Mouse (Mus musculus) lung, embryonic 15.5 days (tissue): Measurements from ENCODE around the gene Kcnip4. TPM values are rescaled to one million over a fixed set of nuclear protein-coding genes. Genes with fewer than 3 reads are reported as not detected.

Experiments
- ATAC-seq: fragments of 200-750 bp; cut with Nextera tagmentation; 2 replicates; pipeline ENCODE4 v1.8.0; 2017; ENCODE audit warnings: moderate number of reproducible peaks, borderline replicate concordance; ENCODE audit not compliant: low FRiP score, low TSS enrichment; ENCODE audit errors: extremely low read depth
- H3K27ac ChIP-seq: fragments of 300-500 bp; sonication (generic); 2 replicates; pipeline ENCODE4 v1.5.1; 2015; ENCODE audit warnings: moderate library complexity, mild to moderate bottlenecking, inconsistent platforms
- H3K27me3 ChIP-seq: fragments of 300-500 bp; sonication (generic); 2 replicates; pipeline ENCODE4 v1.6.1; 2015; ENCODE audit warnings: inconsistent platforms
- H3K36me3 ChIP-seq: fragments of 300-500 bp; sonication (generic); 2 replicates; pipeline ENCODE4 v1.6.1; 2015; ENCODE audit warnings: inconsistent platforms
- H3K4me1 ChIP-seq: fragments of 300-500 bp; sonication (generic); 2 replicates; pipeline ENCODE4 v1.6.1; 2015; ENCODE audit warnings: inconsistent platforms
- H3K4me2 ChIP-seq: fragments of 300-500 bp; sonication (generic); 2 replicates; pipeline ENCODE4 v1.6.1; 2015; ENCODE audit warnings: inconsistent platforms, mild to moderate bottlenecking, moderate library complexity
- H3K4me3 ChIP-seq: fragments of 300-500 bp; sonication (generic); 2 replicates; pipeline ENCODE4 v1.5.1; 2015; ENCODE audit warnings: mild to moderate bottlenecking, inconsistent platforms
- H3K9ac ChIP-seq: fragments of 300-500 bp; sonication (generic); 2 replicates; pipeline ENCODE4 v1.6.1; 2015; ENCODE audit warnings: inconsistent platforms
- H3K9me3 ChIP-seq: fragments of 300-500 bp; sonication (generic); 2 replicates; pipeline ENCODE4 v1.6.1; 2016; ENCODE audit warnings: inconsistent platforms
- WGBS: fragments of 180-500 bp; shearing (Covaris S2); methylation state at CpG from one replicate; pipeline ENCODE4 v1.1.7; 2015; 5-methylcytosine and 5-hydroxymethylcytosine counted together
- polyA plus RNA-seq: library from polyadenylated mRNA; unstranded; fragments of >200 nt; fragmentation: Nextera tagmentation; extraction: Ambion mirVana; gene quantifications from 2 replicates; pipeline ENCODE4 v1.2.1, GENCODE M21; 2015

Gene Kcnip4
- polyA plus RNA-seq, 1 experiment from 2014 or later, result 0.75 TPM

- Histone ChIP-seq H3K27me3 (no peaks in the 10 kb centered on the region), H3K27ac (no peak overlapping the region), H3K4me2 (no peak overlapping the region), H3K9ac (no peak overlapping the region), H3K4me1 (no peaks in the 10 kb centered on the region), H3K4me3 (no peak overlapping the region), H3K9me3 (no peaks in the 10 kb centered on the region), H3K36me3 (no peaks in the 10 kb centered on the region)
- 77% methylated on average over 1 of the region's 1 CpGs for WGBS
- ATAC-seq, result no peak
Observed at GRCm38 (mm10) chr5:48795526-48795925, 729.2 kb downstream of the Kcnip4 start.

DNA sequence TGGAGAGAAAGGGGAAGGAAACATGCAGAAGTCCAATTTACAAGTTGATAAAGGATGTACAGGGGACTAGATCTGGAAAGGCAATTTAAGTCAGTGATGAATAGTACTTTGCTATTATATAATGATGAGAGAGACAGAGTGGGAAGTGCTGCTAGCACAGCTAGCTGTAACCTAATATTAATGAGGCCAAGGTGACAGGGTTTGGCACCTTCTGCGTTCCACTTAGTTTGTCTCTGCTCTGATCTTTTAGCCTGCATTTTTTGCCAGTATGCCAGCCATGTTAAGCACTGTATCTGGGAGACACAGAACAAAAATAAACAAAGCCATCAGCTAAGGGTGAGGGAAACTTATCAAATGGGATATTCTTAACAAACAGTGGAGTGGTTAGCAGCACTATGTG lies 745.3 kb downstream of the Kcnip4 start:
- Histone ChIP-seq H3K27ac (no peak overlapping the region), H3K4me3 (no peak overlapping the region), H3K4me2 (no peak overlapping the region), H3K9me3 (no peaks in the 10 kb centered on the region), H3K9ac (no peak overlapping the region), H3K4me1 (no peaks in the 10 kb centered on the region), H3K36me3 (no peaks in the 10 kb centered on the region), H3K27me3 (no peaks in the 10 kb centered on the region)
- ATAC-seq, result no peak
- WGBS, result 15% methylated on average over 1 of the region's 1 CpGs

DNA sequence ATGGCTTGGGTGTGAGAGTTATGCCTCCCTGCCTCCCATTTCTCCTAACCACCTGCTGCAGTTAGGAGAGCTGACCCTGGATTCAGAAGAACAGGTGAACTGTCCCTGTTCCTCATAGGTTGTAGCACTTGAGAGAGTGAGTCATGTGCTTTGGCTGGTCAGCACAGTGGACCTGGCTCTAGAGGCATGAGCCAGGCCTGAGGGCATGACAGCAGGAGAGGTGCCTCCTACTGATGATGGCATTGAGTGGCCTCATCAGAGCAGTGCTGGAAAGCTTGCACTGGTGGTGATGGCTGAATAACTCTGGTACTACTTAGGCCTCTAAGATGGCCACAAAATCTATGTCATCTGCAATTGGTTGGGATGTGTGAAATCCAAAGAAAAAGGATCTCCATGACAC lies 776.1 kb downstream of the Kcnip4 start:
- H3K9ac ChIP-seq, result no peak overlapping the region
- H3K4me2 ChIP-seq, result no peak overlapping the region
- no peak overlapping the region for H3K4me3 ChIP-seq
- no peaks in the 10 kb centered on the region for H3K9me3 ChIP-seq
- H3K36me3 ChIP-seq, result no peaks in the 10 kb centered on the region
- H3K27me3 ChIP-seq, result no peaks in the 10 kb centered on the region
- ATAC-seq, result no peak
- H3K27ac ChIP-seq, result no peak overlapping the region
- H3K4me1 ChIP-seq, result no peaks in the 10 kb centered on the region

- Histone ChIP-seq H3K4me2 (no peak overlapping the region), H3K36me3 (no peaks in the 10 kb centered on the region), H3K4me1 (no peaks in the 10 kb centered on the region), H3K9ac (no peak overlapping the region), H3K27me3 (no peaks in the 10 kb centered on the region), H3K27ac (no peak overlapping the region), H3K4me3 (no peak overlapping the region), H3K9me3 (no peaks in the 10 kb centered on the region)
- no peak for ATAC-seq
- WGBS, result 51% methylated on average over 2 of the region's 2 CpGs
Observed at GRCm38 (mm10) chr5:48737640-48738039, 787.1 kb downstream of the Kcnip4 start.

GRCm38 (mm10) chr5:48718166-48718565 lies 806.5 kb downstream of the Kcnip4 start:
- H3K4me1 ChIP-seq, result no peaks in the 10 kb centered on the region
- no peak overlapping the region for H3K9ac ChIP-seq
- no peaks in the 10 kb centered on the region for H3K36me3 ChIP-seq
- H3K9me3 ChIP-seq, result no peaks in the 10 kb centered on the region
- H3K4me3 ChIP-seq, result no peak overlapping the region
- no peak overlapping the region for H3K27ac ChIP-seq
- H3K4me2 ChIP-seq, result no peak overlapping the region
- ATAC-seq, result no peak
- H3K27me3 ChIP-seq, result no peaks in the 10 kb centered on the region

- Histone ChIP-seq H3K9me3 (no peaks in the 10 kb centered on the region), H3K36me3 (no peaks in the 10 kb centered on the region), H3K4me2 (no peak overlapping the region), H3K27ac (no peak overlapping the region), H3K4me1 (no peaks in the 10 kb centered on the region), H3K4me3 (no peak overlapping the region), H3K27me3 (no peaks in the 10 kb centered on the region), H3K9ac (no peak overlapping the region)
- ATAC-seq, result no peak
- 76% methylated on average over 3 of the region's 3 CpGs for WGBS
Observed at GRCm38 (mm10) chr5:48705997-48706396, 818.7 kb downstream of the Kcnip4 start.

DNA sequence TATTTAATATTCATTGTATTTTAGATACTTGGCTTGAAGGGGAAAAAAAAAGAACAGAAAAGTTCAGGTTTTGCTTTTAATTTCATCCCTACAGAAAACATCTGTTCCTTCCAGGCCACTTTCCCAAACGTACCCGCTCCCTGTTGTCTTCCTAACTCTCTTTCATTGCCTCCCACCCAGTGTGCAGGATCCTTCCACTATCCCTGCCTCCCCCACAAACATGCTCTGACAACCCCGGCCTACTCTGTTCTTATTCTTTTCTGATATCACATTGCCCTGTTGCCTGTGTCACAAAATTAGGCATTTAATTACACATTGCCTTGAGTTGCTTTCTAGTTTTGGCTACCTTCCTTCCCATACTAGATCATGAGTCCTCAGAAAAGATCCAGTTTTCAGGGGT lies 837.6 kb downstream of the Kcnip4 start:
- Histone ChIP-seq H3K4me3 (no peak overlapping the region), H3K27ac (no peak overlapping the region), H3K36me3 (no peaks in the 10 kb centered on the region), H3K9ac (no peak overlapping the region), H3K27me3 (no peaks in the 10 kb centered on the region), H3K9me3 (no peaks in the 10 kb centered on the region), H3K4me1 (no peaks in the 10 kb centered on the region), H3K4me2 (no peak overlapping the region)
- 85% methylated on average over 3 of the region's 3 CpGs for WGBS
- no peak for ATAC-seq

DNA sequence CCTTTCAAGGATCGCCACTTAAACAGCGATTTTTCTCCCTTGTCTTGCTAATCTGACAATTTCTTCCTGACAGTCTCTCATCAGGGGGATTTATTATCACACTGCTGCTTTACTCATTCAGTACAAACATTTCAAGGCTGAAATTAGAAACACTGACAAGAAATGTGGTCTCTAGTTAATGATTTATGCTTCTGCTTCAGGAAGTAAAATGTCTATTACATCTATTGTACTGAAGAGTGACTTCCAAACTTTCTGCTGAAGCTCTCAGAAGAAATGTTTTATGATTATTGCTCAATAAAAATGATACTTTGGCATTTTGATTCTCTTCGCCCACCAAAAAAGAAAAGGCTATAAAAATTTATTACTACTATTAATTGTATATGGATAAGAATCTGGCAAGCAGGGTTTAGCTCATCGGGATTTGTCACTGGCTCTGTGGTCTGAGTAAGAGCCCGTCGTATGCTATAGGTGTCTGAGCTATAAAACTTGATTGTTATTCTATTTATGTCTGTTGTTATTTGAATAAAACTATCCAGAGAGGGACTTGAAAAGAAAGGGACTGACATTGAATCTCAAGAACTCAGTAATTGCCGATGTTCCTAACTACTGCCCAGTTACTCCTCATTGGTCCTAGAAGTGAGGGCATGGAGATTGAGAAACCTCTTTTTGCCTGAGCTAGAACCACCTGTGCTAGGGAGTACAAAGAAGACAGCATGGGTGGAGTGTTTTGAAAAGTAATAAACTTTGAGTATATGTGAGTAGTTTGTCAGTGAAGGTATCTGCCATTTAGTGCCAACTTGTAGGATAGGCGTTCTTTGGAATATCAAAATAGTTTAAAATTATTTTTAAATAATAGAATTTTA lies 844.7 kb downstream of the Kcnip4 start:
- no peak for ATAC-seq
- Histone ChIP-seq H3K36me3 (no peaks in the 10 kb centered on the region), H3K4me1 (no peaks in the 10 kb centered on the region), H3K4me2 (no peak overlapping the region), H3K27me3 (no peaks in the 10 kb centered on the region), H3K4me3 (no peak overlapping the region), H3K27ac (no peak overlapping the region), H3K9ac (no peak overlapping the region), H3K9me3 (no peaks in the 10 kb centered on the region)
- 84% methylated on average over 8 of the region's 8 CpGs for WGBS

DNA sequence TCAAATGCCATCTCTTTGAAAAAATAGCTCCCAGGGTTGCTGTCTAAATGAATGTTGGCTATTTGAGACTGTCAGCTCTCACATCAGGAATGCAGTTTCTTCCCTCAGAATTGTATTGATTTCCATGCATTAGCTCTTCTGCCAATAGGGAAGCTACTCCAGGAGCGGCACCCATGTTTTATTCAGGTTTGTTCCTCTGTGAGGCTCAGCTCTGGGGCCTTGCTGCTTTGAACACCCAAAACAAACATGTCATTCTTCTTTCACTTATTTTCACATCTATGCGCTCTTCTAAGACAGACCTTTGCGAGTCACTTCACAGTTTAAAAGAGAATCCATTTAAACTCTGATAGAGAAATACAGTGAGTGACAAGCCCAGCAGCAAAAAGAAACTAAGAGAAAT lies 862.2 kb downstream of the Kcnip4 start:
- Histone ChIP-seq H3K4me3 (no peak overlapping the region), H3K4me1 (no peaks in the 10 kb centered on the region), H3K36me3 (no peaks in the 10 kb centered on the region), H3K4me2 (no peak overlapping the region), H3K9me3 (no peaks in the 10 kb centered on the region), H3K27me3 (no peaks in the 10 kb centered on the region), H3K9ac (no peak overlapping the region), H3K27ac (no peak overlapping the region)
- 86% methylated on average over 3 of the region's 3 CpGs for WGBS
- no peak for ATAC-seq

DNA sequence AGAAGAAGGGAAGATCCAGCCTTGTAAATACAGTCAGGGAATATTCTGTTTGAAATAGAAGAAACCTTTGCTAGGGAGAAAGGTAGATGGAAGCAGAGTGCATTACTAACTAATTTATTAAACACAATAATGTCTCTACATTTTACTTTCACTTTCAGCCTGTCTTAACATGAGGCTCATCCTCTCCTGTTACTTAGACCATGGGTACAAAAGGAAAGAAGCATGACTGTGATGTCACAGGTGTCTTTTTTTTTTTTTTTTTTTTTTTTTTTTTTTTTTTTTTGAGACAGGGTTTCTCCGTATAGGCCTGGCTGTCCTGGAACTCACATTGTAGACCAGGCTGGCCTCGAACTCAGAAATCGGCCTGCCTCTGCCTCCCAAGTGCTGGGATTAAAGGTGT lies 864.7 kb downstream of the Kcnip4 start:
- Histone ChIP-seq H3K36me3 (no peaks in the 10 kb centered on the region), H3K27me3 (no peaks in the 10 kb centered on the region), H3K4me2 (no peak overlapping the region), H3K9ac (no peak overlapping the region), H3K4me3 (no peak overlapping the region), H3K27ac (no peak overlapping the region), H3K9me3 (no peaks in the 10 kb centered on the region), H3K4me1 (no peaks in the 10 kb centered on the region)
- ATAC-seq, result no peak
- WGBS, result 88% methylated on average over 3 of the region's 3 CpGs

- WGBS, result 61% methylated on average over 4 of the region's 4 CpGs
- Histone ChIP-seq H3K36me3 (no peaks in the 10 kb centered on the region), H3K9me3 (no peaks in the 10 kb centered on the region), H3K27ac (no peak overlapping the region), H3K27me3 (no peaks in the 10 kb centered on the region), H3K4me3 (no peak overlapping the region), H3K9ac (no peak overlapping the region), H3K4me2 (no peak overlapping the region), H3K4me1 (no peaks in the 10 kb centered on the region)
- no peak for ATAC-seq
Observed at GRCm38 (mm10) chr5:48650496-48650895, 874.2 kb downstream of the Kcnip4 start.

DNA sequence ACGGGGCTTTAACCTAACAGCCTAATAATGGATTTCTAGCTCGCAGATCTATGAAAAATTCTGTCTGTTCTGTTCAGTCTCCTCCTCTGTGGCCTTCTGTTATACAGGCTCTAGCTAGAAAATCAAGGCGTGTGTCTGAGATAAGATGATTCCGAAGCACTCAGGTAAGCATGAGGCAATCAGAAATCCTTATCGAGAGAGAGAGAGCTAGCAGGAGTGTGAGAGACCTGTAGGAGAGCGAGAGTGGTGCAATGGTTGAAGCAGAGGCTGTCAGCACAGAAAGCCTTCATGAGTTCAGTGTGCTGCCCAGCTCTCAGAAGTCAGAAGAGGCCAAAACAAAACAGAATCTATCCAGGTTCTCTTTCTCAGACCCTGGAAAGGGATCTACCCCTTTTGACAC lies 888.0 kb downstream of the Kcnip4 start:
- Histone ChIP-seq H3K9me3 (no peaks in the 10 kb centered on the region), H3K27ac (no peak overlapping the region), H3K4me1 (no peaks in the 10 kb centered on the region), H3K9ac (no peak overlapping the region), H3K4me3 (no peak overlapping the region), H3K36me3 (no peaks in the 10 kb centered on the region), H3K27me3 (no peaks in the 10 kb centered on the region), H3K4me2 (no peak overlapping the region)
- no peak for ATAC-seq
- 85% methylated on average over 6 of the region's 6 CpGs for WGBS

GRCm38 (mm10) chr5:48633631-48634030 lies 891.1 kb downstream of the Kcnip4 start:
- ATAC-seq, result no peak
- Histone ChIP-seq H3K27me3 (no peaks in the 10 kb centered on the region), H3K4me2 (no peak overlapping the region), H3K4me1 (no peaks in the 10 kb centered on the region), H3K4me3 (no peak overlapping the region), H3K27ac (no peak overlapping the region), H3K9ac (no peak overlapping the region), H3K36me3 (no peaks in the 10 kb centered on the region), H3K9me3 (no peaks in the 10 kb centered on the region)
- 83% methylated on average over 3 of the region's 3 CpGs for WGBS
